Mouse (Mus musculus) ES-Bruce4 (cell line): Measurements from ENCODE around the gene Timmdc1.

Experiments used
- CTCF ChIP-seq: IDR thresholded peaks from one replicate; pipeline ENCODE4 v1.8.1; 2011; ENCODE audit warnings: low read depth, low read length
- EP300 ChIP-seq: IDR thresholded peaks from 2 replicates; pipeline ENCODE4 v1.6.1; 2011; ENCODE audit warnings: low read depth, low read length; ENCODE audit not compliant: insufficient read depth
- POLR2A ChIP-seq: IDR thresholded peaks from one replicate; pipeline ENCODE4 v1.8.1; 2011; ENCODE audit warnings: low read length; ENCODE audit not compliant: insufficient read depth

GRCm38 (mm10) chr16:38463305-38463704 lies 59.2 kb downstream of the Timmdc1 start:
- TF ChIP-seq POLR2A: no peak
- no peak for TF ChIP-seq CTCF
- TF ChIP-seq EP300: no peak
